Mouse (Mus musculus) Patski (cell line): ENCODE results near the gene Hapln4. TPM values are rescaled to one million over a fixed set of nuclear protein-coding genes. Genes with fewer than 3 reads are reported as not detected.
A peak's percentile ranks its signal among the peaks of the same experiment; 100 is the strongest.

Source experiments
- ATAC-seq: fragments of 100-300 bp; one replicate; pipeline ENCODE4 v1.8.0; 2021
- CTCF ChIA-PET: fragments of 350-600 bp; sonication (Branson Sonifier 250); formaldehyde crosslinking; loops from one replicate; lab custom pipeline; 2022; ENCODE audit warnings: inconsistent platforms; lab: Charles Lee
- POLR2A ChIA-PET: fragments of 350-600 bp; sonication (Branson Sonifier 250); formaldehyde crosslinking; loops from one replicate; lab custom pipeline; 2022; ENCODE audit warnings: antibody characterized with exemption, inconsistent platforms; lab: Charles Lee
- DNase-seq: peaks from one replicate; pipeline ENCODE4 v3.0.0-alpha.2; 2011; ENCODE audit warnings: low read depth, low spot score
- H3K27me3 ChIP-seq: fragments of 371-371 bp; one replicate; pipeline ENCODE4 v1.5.1; 2021
- CTCF ChIP-seq: fragments of 100-300 bp; IDR thresholded peaks from one replicate; pipeline ENCODE4 v1.5.1; 2021
- in situ Hi-C: fragments of 300-500 bp; cut with MboI; formaldehyde crosslinking; loops from 3 replicates; pipeline ENCODE4 v1.11.1; 2018; ENCODE audit warnings: low pct_unique_long_range_greater_than_20kb, mixed read lengths
- polyA plus RNA-seq: library from polyadenylated mRNA; unstranded; gene quantifications from one replicate; pipeline ENCODE4 v1.2.3, GENCODE M21; 2021

Hapln4 gene
- polyA plus RNA-seq, 1 experiment from 2014 or later, result 7.3 TPM

DNA sequence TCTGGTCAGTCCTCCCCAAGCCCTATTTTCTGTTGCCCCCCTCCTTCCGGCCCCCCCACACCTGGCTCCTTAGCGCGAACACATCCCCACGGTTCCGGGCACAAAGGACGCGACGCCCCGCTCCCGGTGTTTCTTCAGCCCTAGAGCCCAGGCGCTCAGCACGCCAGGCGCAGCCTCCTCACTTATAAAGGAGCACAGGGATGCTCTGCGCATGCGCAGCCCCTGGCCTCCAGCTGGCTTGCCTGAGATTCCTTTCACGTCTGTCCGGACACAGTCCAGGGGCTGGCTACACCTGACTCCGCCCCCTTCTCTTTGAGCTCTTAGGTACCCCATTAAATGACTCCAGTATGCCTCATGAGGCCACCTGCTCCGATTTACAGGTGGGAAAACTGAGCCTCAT is 37.4 kb downstream of the Hapln4 start, which contains the start of gene Ncan:
Gene Ncan (minus strand): TSS at position 207 of the 400 bp plus-strand sequence.
- DNase-seq (no peak), ATAC-seq (no peak)
- H3K27me3 ChIP-seq, result peaks cover 46% of the 10 kb centered on the region
- in situ Hi-C loops, result no loop called here
- POLR2A ChIA-PET, result no interaction called here
- TF ChIP-seq CTCF, result no peak
- CTCF ChIA-PET, result no interaction called here

DNA sequence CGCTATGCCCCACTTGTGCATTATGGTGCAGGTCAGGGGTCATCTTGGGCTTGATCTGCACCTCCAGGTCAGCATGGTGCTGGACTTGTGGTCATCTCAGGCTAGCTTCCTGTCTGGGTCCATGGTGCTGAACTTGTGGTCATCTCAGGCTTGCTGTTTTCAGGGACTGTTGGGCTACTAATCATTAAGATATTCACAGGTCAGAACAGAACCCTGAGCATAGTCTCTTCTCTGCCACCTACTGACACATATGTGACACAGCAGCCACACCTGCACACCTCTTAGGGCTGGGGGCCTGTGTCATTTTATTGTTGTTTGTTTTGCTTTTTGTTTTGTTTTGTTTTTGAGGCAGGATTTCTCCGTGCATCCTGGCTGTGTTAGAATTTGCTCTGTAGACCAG is 39.6 kb downstream of the Hapln4 start:
- ChIA-PET POLR2A (no interaction called here), CTCF (no interaction called here)
- ATAC-seq (peak; percentile 44), DNase-seq (no peak)
- in situ Hi-C loops, result no loop called here
- peak; percentile 80 for TF ChIP-seq CTCF
- peaks cover 32% of the 10 kb centered on the region for H3K27me3 ChIP-seq

DNA sequence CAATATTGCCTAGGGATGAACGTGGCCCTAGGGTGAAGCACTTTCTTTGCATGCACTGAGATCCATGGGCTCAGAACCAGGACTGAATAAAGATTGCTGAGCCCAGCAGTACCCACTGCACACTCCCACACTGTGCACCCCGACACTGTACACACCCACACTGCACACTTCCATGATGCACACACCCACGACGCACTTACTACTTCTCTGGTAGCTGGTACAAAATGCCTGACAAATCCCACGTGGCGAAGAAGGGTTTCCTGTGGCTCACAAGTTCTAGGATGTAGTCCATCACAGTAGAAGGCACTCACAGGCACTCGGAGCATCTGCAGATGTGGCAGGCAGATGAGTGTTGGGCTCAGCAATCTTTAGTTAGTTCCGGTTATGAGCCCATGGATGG is 41.7 kb downstream of the Hapln4 start:
- in situ Hi-C loops, result no loop called here
- ChIA-PET POLR2A (no interaction called here), CTCF (no interaction called here)
- ATAC-seq, result no peak
- no peak for DNase-seq
- no peak for TF ChIP-seq CTCF
- H3K27me3 ChIP-seq, result peaks cover 21% of the 10 kb centered on the region

DNA sequence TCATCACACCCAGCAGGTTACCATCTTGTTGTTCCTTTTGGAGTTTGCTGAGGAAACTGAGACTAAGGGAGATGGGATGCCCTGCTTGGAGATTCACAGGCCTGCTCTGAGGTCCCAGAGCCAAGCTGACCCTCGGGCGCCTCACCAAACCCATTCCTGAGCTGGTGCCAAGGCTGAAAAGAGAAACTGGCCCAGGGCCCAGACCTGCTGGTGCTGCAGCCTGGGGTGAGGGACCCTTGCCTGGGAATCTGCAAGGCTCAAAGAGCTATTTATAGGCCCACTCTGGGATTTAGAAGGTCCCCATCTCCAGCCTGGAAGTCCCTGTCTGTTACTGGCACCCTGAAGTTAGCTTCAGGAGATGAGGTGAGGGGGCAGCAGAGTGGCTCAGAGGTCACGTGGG is 45.2 kb downstream of the Hapln4 start:
- TF ChIP-seq CTCF, result no peak
- DNase-seq (no peak), ATAC-seq (no peak)
- H3K27me3 ChIP-seq, result peaks cover 10% of the 10 kb centered on the region
- ChIA-PET CTCF (no interaction called here), POLR2A (interaction anchor here (0.9 kb wide), 1 partner anchor 269 kb away, joined by 3 read pairs; no protein-coding TSS in a partner anchor)
- in situ Hi-C loops, result no loop called here

DNA sequence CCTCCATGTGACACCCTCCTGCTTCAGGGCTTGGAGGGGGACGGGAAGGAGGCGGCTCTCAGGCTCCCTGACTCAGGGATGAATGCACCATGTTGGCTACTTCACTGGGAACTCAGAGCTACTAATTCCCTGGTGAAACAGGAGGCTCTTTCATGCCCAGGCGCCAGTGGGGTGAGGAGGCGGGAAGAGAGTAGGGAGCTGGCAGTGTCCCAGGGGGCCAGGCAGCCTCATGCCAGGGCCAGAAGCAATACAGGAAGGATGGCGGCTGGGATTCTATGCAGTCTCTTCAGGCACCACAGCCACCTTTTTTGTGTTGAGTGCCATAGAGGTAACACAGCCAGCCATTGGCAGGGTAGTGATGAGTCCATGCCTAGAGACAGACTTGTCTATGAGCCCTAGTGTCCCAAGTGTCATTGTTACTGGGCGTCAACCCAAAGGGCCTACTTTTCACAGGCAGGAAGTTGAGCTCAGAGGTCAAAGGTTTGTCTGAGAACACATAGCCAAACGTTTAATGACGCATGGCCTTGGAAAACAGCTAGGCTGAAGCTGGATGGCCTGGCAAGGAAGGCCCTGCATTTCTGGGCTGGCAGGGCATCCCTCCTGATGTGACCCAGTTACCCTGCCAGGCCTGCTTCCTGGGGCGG is 46.2 kb downstream of the Hapln4 start:
- ChIA-PET POLR2A (interaction anchor here (0.9 kb wide), 1 partner anchor 270 kb away, joined by 3 read pairs; no protein-coding TSS in a partner anchor), CTCF (interaction anchor here (1.1 kb wide), 1 partner anchor 37 kb away, joined by 3 read pairs; no protein-coding TSS in a partner anchor)
- in situ Hi-C loops, result no loop called here
- DNase-seq, result no peak
- TF ChIP-seq CTCF, result no peak
- H3K27me3 ChIP-seq, result peaks cover 1% of the 10 kb centered on the region
- no peak for ATAC-seq

DNA sequence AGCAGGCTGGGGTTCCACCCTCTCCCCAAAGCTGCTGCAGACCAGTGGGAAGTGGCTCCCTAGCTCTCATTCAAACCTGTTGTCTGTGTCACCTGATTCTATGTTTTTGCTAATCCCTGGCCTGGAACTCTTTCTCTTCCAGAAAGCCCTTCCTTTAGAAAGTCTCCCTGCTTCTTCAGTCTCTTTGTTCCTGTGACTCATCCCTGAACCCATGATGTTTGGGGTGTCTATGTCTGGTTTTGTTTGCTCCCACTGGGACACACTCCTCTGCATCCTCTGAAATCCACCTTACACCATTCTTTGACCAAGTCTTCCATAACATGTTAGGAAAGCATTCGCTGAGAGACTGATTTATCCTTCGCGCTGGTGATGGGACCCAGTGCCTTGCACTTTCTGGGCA is 46.8 kb downstream of the Hapln4 start:
- ATAC-seq (no peak), DNase-seq (no peak)
- in situ Hi-C loops, result no loop called here
- CTCF ChIA-PET, result interaction anchor here (1.1 kb wide), 1 partner anchor 36 kb away, joined by 3 read pairs; no protein-coding TSS in a partner anchor
- TF ChIP-seq CTCF, result no peak
- POLR2A ChIA-PET, result no interaction called here
- H3K27me3 ChIP-seq, result no peaks in the 10 kb centered on the region

DNA sequence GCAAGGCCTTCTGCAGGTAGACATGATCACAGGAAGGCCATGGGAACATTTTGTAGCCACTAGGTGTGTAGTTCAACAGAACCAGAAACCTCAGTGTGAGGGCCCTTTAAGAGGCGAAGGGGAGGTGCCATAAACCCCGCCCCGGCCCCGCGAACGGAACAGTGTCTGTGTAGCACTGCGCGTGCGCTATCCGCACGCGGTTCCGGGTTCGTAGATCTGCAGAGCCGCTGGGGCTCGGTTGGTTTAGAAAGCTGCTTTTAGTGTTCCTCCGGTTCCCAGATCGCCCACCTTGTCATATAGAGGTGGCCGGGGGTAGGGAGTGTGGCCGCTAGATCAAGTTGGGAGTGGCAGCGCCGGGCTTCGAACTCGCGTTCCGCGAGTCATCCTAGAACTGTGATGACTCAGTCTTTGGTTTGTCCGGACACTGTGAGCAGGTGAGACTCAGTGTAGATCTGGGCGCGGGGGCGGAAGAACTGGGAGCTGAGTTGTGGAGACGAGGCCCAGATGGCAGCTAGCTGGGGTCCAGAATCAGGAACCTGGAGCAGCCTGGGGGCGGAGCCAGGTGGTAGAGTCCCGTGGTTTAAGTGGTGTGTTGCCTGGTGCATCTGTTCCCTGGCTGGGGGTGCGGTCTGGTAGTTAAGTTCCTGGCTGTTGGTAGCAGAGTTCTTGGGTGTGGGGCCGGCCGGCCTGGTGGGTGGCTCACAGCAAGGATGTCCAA is 48.1 kb downstream of the Hapln4 start, which contains the start of gene Nr2c2ap:
Gene Nr2c2ap (plus strand): TSS at position 168 of the 718 bp plus-strand sequence.
- in situ Hi-C loops, result no loop called here
- peak; percentile 57 for ATAC-seq
- DNase-seq, result no peak
- ChIA-PET POLR2A (interaction anchor here (0.6 kb wide), 1 partner anchor 11 kb away, joined by 3 read pairs; no protein-coding TSS in a partner anchor), CTCF (no interaction called here)
- no peak for TF ChIP-seq CTCF
- H3K27me3 ChIP-seq, result no peaks in the 10 kb centered on the region

DNA sequence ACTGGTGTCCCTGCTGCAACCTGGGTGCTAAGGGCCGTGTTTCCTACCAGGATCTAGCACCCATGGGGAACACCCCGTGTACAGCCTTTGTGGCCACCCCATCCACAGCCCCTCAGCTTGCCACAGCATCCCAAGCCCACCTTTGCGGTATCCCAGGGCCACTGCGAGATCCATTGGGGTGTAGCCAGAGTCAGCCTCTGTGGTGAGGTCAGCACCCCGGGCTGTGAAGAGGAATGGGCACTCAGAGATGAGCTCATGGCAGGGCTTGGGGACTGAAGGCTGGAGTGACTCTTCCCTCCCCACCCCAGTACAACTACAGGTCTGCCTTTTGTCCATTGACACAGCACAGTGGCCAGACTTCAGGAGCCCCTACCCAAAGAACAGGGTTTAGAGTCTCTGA is 50.8 kb downstream of the Hapln4 start:
- TF ChIP-seq CTCF, result no peak
- CTCF ChIA-PET, result no interaction called here
- DNase-seq, result no peak
- H3K27me3 ChIP-seq, result no peaks in the 10 kb centered on the region
- no peak for ATAC-seq
- POLR2A ChIA-PET, result no interaction called here
- in situ Hi-C loops, result no loop called here

DNA sequence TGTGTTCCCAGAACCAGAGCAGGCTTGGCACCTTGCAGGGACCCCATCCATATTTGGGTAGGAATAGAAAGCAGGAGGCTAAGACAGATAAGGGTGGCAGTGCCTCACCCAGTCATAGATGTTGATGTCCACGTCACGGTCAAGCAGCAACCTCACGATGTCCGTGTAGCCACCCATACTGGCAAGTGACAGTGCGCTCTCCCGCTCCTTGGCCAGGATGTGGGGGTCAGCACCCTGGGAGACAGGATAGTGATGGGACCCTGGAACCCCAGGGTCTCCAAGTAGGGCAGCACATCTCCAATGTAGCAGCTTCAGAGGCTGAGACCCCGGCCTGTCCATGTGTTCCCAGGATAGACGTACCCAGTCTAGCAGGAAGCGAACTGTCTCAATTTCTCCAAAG is 51.7 kb downstream of the Hapln4 start:
- DNase-seq, result no peak
- TF ChIP-seq CTCF, result no peak
- ChIA-PET POLR2A (no interaction called here), CTCF (no interaction called here)
- no peaks in the 10 kb centered on the region for H3K27me3 ChIP-seq
- ATAC-seq, result no peak
- in situ Hi-C loops, result no loop called here

DNA sequence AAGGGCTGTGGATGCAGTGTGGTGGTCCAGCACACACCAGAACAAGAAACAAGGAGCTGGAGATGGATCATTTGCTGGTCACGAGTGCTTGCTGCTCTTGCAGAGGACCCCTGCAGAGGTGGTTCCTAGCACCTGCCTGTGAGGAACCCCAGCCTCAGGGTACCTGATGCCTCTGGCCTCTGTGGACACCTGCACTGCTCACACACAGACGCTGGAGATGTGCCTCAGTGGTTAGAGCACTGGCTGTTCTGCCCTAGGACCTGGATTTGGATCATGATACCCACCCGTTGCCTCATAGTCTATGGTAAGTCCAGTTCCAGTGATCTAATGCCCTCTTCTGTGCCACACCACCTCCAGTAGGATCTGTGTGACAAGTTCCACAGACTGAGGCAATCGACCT is 53.3 kb downstream of the Hapln4 start:
- no peaks in the 10 kb centered on the region for H3K27me3 ChIP-seq
- ChIA-PET CTCF (no interaction called here), POLR2A (no interaction called here)
- no peak for ATAC-seq
- in situ Hi-C loops, result no loop called here
- TF ChIP-seq CTCF, result no peak
- no peak for DNase-seq

DNA sequence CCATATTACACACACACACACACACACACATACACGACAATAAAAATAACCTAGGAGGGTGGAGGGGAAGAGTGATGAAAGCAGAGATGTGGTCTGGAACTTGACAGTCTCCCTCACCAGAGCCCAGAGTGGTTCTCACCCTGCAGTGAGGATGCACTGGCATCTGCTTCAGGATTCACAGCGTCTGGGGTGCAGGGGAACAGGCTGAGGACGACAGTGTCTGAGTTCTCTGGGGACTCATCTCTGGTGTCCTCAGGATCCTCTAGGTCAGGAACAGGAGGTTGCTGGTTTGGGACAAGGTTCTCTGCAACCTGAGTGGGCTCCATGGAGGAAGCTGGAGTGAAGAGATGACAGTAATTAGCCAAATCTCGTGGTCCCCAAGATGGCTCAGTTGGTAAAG is 54.6 kb downstream of the Hapln4 start:
- DNase-seq (no peak), ATAC-seq (no peak)
- in situ Hi-C loops, result no loop called here
- no peak for TF ChIP-seq CTCF
- POLR2A ChIA-PET, result no interaction called here
- no peaks in the 10 kb centered on the region for H3K27me3 ChIP-seq
- CTCF ChIA-PET, result no interaction called here
